Mouse (Mus musculus): Measurements from ENCODE around the gene Rai1.

The Rai1 gene

DNA sequence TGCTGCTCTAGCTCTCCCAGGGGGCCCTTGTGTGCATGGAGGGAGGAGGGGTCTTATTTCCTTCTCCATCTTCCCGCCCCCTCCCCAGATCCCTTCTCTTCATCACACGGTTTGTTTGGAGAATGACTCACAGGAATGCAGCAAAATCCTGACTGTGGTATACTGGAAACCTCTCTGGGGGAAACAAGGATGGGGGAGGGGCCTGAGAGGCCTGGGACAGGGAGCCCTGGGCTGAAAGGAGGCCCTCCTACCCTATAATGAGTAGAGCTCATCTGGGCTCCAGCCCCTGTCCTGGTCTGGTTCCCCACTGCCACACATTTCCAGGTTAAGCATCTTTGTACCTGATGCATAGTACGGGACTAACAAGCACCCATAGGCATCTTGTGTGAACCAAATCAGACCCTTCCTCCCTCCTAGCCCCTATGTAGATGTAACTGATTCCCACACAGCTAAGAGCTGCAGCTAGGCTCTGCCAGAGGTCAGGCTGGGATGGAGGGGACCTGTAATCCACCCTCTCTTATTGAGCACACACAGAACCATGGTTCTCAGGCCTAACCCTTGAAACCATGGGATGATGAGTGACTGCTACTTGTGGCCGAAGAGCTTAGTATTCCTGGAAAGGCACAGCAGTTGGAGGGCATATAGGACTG, 23.2 kb downstream of the Rai1 start:
- DNase-seq (ENCODE audit: low read depth) = no peak

DNA sequence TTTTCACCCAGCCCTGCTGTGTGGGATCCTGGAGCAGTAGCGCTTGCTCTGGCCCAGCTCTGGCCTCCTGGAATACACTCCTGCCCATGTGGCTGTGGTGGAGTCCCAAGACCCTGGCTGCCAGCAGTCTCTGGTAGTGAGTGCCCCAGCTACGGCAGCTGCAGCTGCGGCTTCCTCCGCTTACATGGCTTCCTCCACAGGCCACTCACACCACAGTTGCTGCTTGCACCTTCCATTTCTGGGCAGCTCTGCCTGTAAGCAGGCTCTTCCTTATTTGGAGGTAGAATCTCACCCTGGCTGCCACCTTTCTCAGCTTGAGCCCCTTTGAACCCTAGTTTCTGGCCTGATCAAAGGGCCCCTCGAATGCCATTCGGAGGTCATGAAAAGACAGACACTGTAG, 25.7 kb downstream of the Rai1 start:
- no peak for DNase-seq (ENCODE audit: low read depth)

DNA sequence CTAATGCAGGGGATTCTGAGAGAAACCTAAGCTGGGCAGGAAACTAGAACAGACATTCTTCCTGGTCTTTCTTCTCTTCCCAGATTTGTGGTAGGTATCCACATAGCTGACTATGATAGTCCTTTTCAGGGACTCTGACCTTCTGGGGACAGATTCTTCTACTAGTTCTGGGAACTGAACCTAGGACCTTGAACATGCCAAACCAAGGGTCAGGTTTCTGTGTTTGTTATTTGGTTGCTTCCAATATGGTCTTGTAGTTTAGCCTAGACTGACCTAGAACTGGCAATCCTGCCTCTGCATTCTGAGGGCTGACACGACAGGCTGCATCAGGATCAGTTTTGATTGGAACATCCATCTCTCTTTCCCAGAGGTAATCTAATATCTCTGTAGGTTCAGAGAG, 27.2 kb downstream of the Rai1 start:
- no peak for DNase-seq (ENCODE audit: low read depth)

DNA sequence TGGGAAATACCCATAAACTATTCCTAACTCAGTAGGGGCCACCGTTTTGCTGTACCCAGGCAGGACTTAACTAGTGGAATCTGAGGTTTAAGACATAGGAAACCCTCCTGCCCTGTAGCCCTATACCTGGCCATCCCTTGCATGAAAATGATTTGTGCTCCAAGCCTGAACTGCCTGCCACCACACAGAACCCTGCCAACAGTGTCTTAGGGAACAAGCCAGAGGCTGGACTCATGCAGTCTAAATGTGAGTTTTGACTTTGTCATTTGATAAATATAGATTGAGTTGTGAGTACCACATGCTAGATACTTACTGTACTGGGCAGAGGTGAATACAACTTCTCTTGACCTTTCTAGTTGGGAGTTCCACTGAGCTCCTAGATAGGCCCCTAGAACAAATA, 31.7 kb downstream of the Rai1 start:
- DNase-seq (ENCODE audit: low read depth) = no peak

DNA sequence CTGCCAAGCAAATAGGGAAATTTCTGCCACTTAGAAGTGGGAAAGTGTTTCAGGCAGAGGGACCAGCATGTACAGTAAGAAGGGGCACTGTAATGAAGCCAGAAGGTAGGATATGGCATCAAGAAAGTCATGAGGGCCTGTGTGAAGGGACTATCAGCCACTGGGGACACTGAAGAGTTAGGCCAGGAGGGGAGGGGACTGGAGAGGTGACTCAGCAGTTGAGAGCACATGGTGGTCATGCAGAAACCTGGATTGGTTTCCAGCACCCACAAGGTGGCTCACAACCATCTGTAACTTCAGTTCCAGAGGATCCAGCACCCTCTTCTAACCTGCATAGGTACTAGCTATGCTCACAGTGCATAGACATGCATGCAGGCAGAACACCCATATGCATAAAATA, 32.4 kb downstream of the Rai1 start:
- no peak for DNase-seq (ENCODE audit: low read depth)

DNA sequence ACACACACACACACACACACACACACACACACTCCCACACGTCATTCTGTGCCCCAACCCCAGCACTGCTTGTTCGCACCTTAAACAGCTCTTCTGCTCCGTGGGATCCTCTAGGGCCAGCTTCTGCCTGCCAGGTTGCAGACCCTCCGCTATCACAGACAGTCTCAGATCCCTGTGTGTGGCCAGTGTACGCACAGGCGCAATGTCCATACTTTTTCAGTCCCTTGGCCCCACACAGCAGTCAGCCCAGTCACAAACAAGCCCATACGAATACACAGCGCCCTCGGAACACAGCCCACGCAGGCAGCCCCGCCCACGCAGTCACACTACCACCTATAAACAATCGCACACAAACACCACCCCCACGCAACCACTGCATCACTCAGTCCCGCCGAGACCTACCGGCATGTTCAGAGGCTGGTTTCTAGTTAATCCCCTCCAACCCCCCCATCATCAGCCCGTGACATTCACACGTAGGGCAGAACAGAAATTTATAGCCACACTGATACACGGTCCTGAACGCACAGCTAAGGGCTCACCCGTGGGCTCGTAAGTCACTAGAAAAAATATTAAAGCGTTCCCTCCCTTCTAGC, 34.4 kb downstream of the Rai1 start:
- no peak for DNase-seq (ENCODE audit: low read depth)

DNA sequence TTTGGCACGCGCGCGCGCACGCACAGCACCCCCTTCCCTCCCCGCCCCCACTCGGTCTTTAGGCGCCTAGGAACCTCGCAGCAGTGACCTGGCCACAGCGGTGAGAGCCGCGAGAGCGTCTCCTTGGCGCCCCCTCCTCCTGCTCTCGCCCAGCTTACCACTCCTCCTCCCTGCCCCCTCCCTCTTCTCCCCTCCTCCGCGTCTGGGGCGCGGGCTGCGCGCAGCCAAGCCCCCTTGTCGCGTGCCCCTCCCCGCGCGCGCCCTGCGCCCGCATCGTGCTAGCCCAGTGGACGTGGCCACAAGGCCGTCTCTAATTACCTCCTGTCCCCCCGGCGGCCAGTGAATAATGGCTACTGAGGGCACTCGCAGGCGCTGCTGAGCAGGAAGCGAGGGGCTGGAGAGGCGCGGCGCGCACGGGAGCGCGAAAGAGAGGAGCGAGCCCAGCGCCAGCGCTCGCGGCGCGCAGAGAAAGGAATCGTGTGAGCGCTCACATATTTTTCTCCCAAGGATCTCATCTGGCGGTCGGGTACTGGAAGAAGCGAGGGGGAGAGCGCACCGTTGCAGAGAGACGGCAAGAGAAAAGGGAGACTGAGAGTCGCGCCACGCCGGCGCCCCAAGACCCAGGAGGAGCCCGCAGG, 35.0 kb downstream of the Rai1 start:
- no peak for DNase-seq (ENCODE audit: low read depth)

DNA sequence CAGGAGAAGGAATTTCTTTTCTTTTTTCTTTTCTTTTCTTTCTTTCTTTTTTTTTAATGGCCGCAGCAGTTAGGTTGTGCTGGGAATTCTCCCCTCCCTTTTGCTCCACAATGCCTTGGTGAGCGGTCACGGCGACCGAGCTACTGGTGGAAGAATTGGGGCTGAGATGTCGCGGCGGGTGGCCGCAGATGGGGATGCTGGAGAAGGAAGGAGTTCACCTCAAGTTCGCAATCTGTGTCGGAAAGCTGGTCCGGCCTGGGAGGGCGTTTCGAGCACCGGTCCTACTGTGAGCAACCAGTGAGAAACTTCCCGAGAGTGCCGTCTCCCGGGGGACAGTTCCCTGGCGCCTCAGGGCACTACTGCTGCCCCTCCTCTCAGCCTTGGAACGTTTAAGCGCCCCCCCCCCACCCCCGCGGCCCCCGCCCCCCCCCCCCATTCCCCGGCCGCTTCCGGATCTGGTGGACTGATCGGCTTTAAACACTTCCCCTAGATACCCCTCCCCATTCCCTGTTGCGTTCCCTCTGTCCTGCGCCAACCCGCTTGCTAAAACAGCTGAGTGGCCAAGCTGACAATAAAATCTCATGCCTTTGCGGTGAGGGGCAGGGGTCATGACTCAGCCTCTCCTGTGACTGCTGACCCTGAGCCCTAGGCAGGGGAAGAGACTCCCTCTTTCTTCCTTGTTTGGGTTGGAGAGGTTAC, 35.9 kb downstream of the Rai1 start:
- no peak for DNase-seq (ENCODE audit: low read depth)

DNA sequence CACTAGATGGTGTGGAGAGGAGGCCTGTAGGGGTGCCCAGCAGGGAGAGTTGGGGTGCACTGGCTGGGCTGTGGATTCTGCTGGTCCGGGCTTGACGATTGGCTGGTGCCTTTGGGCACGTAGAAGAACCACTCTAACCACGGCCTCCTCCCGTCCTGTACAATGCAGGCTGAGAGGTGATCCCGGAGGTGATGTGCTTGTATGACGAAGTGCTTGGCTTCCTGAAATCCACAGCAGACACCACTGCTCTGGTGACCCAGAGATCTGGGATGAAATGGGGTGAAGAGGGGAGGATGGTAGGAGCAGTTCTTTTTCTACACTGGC, 36.4 kb downstream of the Rai1 start:
- DNase-seq (ENCODE audit: low read depth) = no peak

DNA sequence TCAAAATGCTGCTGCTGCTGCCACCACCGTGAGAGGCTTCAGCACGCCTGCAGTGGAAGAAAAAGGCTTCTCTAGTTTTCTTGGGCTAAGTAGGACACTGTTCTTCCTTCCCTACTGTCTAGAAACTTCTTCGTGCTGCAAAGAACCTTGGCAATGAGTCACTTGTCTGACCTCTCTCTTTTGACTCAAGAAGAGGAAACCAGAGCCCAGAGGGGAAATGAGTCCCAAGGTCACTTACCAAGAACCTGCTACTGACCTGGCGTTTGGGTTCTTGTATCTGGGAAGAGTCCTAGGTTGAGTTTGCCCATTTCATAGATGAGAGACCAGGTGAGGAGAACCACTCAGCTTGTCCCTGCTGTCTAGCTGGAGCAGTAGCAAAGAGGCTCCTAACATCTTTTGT, 38.3 kb downstream of the Rai1 start:
- no peak for DNase-seq (ENCODE audit: low read depth)

DNA sequence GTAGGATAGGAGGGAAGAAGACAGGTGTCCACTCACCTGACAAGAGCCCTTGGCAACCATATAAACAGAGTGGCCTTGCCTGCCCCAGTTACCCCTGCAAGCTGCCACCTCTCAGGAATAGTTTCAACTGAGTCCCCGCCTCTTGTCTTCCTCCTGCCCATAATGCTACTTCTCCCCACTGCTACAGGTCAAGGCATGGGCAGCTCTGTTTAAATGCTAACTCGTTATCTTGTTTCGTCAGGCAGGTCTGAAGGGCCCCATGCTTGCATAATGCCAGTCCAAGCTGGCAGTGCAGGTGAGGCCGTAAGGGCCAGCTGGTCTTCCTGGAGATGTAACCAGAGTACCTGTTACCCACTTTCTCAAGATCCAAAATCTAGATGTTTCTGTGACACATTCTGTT, 41.4 kb downstream of the Rai1 start:
- DNase-seq (ENCODE audit: low read depth) = no peak

DNA sequence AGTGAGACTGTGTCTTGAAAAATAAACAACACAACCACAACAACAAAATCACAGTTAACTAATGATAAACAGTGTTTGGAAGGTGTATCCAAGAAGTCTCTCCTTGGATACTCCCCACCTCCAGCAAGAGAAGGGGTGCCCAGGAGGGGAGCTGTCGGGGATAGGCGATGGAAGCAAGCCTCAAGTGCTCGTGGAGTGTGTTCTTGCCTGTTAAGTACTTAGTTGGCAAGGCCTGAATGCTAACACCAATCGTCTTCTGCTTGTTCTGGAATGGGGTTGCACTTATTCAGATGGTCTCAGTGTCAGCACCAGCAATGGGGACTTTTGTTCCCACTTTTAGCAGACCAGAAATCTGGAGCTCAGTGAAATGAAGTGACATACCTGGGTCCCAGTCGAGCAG, 43.8 kb downstream of the Rai1 start:
- no peak for DNase-seq (ENCODE audit: low read depth)

DNA sequence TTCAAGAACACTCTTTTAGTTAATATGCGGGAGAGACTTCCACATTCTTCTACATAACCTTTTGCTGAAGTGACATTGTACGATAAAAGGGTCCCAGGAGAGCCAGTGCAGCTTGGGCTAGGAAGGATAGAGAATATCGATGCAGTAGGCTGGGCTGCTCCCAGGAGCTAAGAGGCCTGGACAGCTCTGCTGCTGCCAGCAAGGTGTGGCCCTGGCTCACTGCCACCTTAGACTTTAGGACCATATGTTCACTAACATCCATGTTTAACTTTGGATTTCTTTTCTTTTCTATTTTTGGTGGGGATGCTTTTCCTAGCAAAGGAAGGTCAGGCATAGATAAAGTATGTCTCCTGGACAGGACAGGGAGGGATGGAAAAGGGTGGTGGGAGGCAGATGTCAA, 44.3 kb downstream of the Rai1 start:
- DNase-seq (ENCODE audit: low read depth) = no peak

DNA sequence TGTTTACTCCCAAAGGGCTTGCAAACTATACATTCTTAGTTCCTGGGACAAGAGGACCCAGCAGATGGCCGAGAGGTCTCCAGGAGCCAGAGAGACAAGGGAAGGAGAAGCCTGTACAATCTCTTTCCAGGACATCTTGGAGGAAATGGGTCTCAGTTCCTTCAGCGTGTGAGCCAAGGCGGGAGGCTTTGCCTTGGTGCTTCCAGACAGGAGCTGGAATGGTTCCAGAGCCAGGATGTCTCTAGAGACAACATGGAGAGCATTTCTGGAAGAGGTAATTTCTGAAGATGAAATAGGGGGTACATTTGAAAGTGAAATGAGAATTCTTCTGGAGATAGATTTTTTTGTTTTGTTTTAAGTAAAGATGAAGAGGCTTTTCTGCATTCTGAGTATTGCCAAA, 45.9 kb downstream of the Rai1 start:
- no peak for DNase-seq (ENCODE audit: low read depth)

DNA sequence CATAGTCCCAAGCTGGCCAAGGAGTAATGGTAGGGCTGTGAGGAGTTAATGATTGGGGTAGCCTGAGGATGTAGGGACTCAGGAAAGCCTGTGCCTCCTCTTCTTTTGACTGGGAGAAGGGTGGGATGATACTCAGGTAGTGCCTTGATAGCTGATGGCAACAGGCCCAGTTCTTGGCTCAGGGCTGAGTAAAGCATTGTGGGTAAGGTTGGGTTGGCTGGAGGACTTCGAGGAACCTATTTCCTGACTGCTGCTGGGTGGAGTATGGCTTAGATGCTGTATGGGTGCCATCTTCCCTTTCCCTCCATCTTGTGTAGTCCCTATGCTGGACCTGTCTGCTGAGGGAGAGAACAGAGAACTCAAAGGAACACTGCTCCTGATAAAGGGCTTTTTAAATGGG, 47.5 kb downstream of the Rai1 start:
- no peak for DNase-seq (ENCODE audit: low read depth)

DNA sequence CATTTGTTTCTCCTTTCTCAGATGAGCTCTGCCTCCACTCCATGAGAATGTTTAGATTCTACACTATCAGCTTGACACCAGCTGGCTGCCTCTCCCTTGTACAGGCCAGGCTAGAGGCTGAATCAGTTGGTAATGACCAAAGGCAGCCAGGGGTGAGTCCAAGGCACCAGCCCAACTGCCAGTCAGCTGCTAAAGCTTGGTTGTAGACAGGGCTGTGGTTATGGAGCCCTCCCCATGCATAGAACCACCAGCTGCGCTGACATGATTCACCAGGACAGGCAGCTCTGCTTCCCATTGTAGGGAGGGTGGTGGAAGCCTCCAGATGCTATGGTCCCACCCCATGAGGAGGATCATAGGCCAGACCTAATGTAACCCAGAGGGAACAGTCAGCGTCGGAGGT, 49.1 kb downstream of the Rai1 start:
- no peak for DNase-seq (ENCODE audit: low read depth)

DNA sequence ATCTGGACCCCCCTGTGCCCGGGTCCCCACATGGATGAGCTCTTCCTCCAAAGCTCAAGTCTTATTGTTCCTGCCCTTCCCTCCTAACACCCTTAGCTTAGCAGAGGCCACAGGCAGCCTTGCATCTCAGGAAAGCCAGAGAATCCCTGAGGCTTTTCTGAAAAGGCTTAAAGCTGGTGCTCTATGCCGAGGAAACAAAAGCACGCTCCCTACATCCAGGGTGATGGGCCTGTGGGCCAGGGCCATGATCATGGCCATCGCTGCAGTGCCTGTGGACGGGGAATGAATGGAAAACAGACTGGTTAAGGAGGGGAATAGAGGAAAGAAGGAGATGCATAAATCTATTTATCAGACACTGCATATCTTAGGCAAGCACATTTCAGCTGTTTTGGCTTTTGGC, 50.9 kb downstream of the Rai1 start:
- DNase-seq (ENCODE audit: low read depth) = no peak

DNA sequence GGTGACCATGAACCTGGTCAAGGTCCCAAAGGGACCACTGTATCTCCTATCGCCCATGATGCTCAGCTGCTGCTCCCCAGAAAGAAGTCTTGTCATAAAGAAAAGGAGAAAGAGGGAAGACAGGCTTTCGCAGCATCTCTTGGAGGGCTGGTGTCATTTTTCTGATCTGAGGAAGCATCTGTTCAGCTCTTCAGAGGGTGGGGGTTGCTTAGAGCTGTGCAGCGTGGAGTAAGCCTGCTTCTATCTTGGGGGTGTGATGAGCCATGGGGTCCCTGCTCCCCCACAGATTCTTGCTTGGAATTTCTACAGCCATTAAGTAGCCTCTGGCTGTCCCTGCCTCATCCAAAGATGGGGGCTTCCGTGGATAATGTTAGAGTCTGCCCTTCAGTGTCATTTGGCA, 53.5 kb downstream of the Rai1 start:
- DNase-seq (ENCODE audit: low read depth) = no peak

DNA sequence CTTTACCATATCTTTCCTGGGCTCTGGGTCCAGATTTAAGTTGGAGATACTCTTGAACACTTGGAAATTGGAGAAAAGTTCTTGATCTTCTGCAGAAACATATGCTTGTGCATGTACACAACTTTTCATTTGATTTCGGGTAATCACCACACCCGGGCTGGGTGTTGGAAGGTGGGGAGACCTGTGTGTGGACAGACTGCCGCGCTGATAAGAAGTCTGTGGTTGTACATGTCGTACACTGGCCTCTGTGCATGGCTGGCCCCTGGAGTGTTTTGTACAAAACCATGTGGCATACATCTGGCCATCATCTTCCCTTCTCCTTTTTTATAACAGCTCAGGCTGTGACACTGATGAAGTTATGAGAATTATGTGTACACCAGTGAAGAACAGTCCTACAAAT, 55.1 kb downstream of the Rai1 start:
- DNase-seq (ENCODE audit: low read depth) = peak; percentile 69

DNA sequence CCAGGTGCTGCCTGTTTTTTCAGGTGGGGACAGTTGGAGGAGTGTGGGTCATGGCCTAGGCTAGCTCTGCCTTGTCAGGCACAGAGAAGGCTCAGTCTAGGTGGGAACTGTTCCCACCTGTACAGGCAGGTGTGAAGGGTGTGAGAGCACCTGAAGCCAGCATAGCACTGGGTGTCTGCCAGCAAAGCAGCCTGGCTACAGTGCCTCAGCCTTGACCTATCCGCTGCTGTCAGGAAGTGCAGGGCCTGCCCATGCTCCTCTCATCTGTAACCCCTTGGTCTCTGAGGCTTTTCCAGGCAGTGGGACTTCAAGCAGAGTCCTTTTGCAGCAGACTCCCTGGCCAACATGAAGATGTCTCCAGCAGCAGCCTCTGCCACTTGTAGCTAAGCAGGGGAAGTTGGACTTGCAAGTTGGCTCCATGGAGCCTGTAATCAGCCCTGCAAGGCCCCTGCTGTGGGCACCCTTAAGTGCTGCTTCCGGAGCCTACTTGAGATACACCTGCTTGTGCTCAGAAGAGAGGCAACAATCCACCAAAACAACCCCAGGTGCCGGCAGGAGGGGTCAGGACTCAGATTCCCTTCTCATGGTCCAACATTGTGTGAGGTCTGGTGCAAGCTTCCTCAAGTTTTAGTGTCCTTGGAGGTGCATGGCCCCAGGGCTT, 55.8 kb downstream of the Rai1 start:
- no peak for DNase-seq (ENCODE audit: low read depth)

DNA sequence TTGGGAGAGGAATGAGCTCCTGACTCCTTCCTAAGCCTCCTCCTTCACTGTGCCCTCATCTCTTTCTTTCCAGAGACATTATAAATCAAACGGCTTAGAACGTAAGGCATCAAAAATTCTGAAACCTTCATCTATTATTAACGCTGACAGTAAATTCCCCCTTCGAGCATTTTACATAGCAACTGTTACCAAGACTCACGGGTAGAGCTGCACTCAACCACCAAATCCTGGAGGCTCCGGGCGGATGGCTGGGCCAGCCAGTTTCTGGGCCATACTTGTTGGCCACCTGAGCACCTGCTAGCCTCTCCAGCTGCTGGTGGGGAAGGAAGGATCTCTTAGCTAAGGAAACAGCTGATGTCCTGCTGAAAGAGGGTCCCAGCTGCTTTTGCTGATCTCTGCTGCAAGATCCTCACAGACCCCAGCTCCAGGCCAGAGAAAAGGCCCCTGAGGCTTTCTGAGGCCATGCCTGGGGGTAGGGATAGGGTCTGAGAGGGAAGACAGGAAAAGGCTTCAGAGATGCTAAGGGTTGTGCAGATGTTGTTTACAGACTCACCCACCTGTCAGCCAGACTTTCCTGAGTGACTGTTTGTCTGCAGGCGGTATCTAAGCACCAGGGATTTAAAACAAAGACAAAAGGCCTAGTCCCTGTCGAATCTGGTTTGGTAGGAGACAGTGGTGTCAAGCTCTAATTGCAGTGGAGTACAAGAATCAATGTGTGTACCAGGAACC, 56.5 kb downstream of the Rai1 start:
- DNase-seq (ENCODE audit: low read depth) = no peak

DNA sequence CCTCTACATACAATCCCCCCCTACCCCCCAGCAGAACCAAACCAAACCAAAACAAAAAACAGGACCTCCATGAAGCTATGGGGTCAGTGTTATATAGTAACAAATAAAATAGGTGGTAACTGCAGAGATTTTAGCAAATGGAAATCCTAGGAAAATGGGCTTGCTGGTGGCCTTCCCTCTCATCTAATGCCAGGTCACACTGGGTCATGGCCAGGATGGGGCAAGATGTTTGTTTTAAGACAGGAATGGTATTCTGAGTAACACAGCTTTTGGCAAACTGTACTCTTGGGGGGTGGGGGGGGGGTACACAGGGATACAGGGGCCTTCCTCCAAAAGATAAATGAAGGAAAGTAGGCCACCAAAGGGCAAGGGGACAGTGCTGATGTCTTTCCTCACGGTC, 57.7 kb downstream of the Rai1 start:
- DNase-seq (ENCODE audit: low read depth) = no peak

Data from c-Kit-positive CD71-positive TER-119-negative erythroid progenitor cells, embryonic 14.5 days (primary cell).